Mouse (Mus musculus): ENCODE measurements around the gene Svep1. TPM values are rescaled to one million over a fixed set of nuclear protein-coding genes. Genes with fewer than 3 reads are reported as not detected.

Svep1 gene
- total and polyA plus RNA-seq, 3 experiments: 0.38 TPM; not detected in 2

DNA sequence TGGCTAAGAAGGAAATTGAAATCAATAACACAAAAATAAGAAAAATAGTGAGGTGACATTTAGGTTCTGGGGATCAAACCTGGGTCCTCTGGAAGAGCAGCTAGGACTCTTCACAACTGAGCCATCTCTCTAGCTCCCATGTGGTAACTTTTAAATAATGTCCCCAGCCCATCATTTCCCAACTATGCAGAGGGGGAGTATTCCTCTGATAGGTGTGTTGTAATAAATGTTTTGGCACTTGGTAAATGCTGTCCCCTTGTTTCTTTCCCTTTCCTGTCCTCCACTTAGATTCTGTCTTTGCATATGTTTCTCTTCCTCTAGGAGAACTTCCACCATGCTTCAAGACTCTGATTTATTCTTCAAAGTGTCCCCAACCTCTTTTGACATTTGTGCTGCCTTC, 58.1 kb downstream of the Svep1 start:
- Histone ChIP-seq H3K4me3 (ENCODE audit: low read depth, low read length) (no peak overlapping the region), H3K36me3 (replicated peaks) (no peaks in the 10 kb centered on the region), H3K4me1 (ENCODE audit: insufficient read depth, low read depth, low read length) (no peaks in the 10 kb centered on the region), H3K27me3 (ENCODE audit: insufficient read depth, low read length) (no peaks in the 10 kb centered on the region), H3K9me3 (replicated peaks) (peaks cover 21% of the 10 kb centered on the region)
- TF ChIP-seq GATA2 (IDR thresholded peaks at IDR 0.05; ENCODE audit: borderline replicate concordance, low read depth, low read length) (no peak), POLR2AphosphoS5 (IDR thresholded peaks at IDR 0.05; ENCODE audit: insufficient replicate concordance, low read depth, low read length) (no peak), CTCF (IDR thresholded peaks at IDR 0.05; ENCODE audit: low read depth, low read length) (no peak)
- ATAC-seq (ENCODE audit: extremely low read depth, insufficient number of reproducible peaks, low FRiP score, poor library complexity, severe bottlenecking) (no peak), DNase-seq (ENCODE audit: low spot score) (no peak)

DNA sequence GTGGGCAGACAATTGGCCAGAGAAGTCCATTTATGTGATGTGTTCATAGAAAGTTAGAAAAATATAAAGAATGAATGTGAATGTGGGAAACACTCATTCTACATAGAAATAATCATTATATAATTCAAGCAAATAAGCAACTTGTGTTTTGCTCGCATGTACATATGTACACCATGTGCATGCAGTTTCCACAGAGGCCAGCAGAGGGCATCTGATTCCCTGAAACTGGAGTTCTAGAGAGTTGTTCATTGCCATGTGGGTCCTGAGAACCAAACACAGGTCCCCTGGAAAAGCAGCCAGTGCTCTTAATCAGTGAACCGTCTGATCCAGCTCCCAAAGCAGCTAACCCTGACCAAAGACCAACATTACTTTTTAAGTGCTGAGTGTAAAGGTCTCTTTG, 60.0 kb downstream of the Svep1 start:
- Histone ChIP-seq H3K27me3 (ENCODE audit: insufficient read depth, low read length) (no peaks in the 10 kb centered on the region), H3K36me3 (replicated peaks) (no peaks in the 10 kb centered on the region), H3K4me3 (ENCODE audit: low read depth, low read length) (no peak overlapping the region), H3K4me1 (ENCODE audit: insufficient read depth, low read depth, low read length) (no peaks in the 10 kb centered on the region), H3K9me3 (replicated peaks) (peaks cover 22% of the 10 kb centered on the region)
- TF ChIP-seq GATA1 (IDR thresholded peaks at IDR 0.05; ENCODE audit: borderline replicate concordance, low read length): no peak
- no peak for TF ChIP-seq TAL1 (conservative IDR thresholded peaks at IDR 0.05; ENCODE audit: low read depth, low read length)
- no peak for TF ChIP-seq GATA2 (IDR thresholded peaks at IDR 0.05; ENCODE audit: borderline replicate concordance, low read depth, low read length)
- no peak for TF ChIP-seq POLR2AphosphoS5 (IDR thresholded peaks at IDR 0.05; ENCODE audit: insufficient replicate concordance, low read depth, low read length)
- TF ChIP-seq CTCF (IDR thresholded peaks at IDR 0.05; ENCODE audit: low read depth, low read length): no peak
- no peak for ATAC-seq (ENCODE audit: extremely low read depth, insufficient number of reproducible peaks, low FRiP score, poor library complexity, severe bottlenecking)
- DNase-seq (ENCODE audit: low spot score): no peak

DNA sequence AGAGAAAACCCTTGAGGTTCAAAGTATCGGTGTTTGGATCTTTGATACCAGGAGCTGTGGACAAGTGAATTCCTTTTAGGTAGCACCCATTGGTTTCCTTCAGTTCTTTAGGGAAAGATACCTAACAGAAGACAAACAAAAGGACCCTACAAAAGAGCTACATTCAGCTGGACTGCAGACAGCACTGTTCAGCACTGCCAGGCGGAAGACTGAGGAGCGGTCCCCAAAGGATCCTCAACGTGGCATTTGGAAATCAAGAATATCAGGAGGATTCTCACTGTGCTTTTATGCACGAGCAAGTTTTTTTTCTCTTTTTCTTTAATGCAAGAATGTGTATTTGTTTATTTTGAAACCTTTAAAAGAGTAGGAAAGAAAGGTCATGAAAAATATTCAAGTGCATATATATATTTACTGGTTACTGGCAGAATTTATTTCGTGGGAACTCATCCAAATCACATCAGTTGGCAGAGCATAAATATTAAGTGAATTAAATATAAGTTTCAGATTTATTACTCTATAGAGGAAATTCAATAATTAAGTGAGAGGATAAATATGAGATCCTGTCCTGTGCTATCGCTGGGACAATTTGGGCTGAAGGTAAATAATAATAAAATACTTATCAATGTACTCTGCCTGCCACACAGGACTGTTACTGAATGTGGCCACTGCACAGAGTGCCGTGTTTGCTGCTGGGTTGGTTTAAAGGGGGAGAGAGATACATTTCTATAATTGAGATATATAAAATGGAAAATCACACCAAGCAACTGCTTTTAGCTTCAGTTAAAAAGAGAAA, 66.7 kb downstream of the Svep1 start:
- Histone ChIP-seq H3K4me3 (ENCODE audit: low read depth, low read length) (no peak overlapping the region), H3K9me3 (replicated peaks) (peaks cover 21% of the 10 kb centered on the region), H3K4me1 (ENCODE audit: insufficient read depth, low read depth, low read length) (no peaks in the 10 kb centered on the region), H3K27me3 (ENCODE audit: insufficient read depth, low read length) (no peaks in the 10 kb centered on the region), H3K36me3 (replicated peaks) (no peaks in the 10 kb centered on the region)
- ATAC-seq (ENCODE audit: extremely low read depth, insufficient number of reproducible peaks, low FRiP score, poor library complexity, severe bottlenecking): no peak
- DNase-seq (ENCODE audit: low spot score): no peak
- no peak for TF ChIP-seq POLR2AphosphoS5 (IDR thresholded peaks at IDR 0.05; ENCODE audit: insufficient replicate concordance, low read depth, low read length)
- TF ChIP-seq GATA2 (IDR thresholded peaks at IDR 0.05; ENCODE audit: borderline replicate concordance, low read depth, low read length): no peak
- TF ChIP-seq TAL1 (conservative IDR thresholded peaks at IDR 0.05; ENCODE audit: low read depth, low read length): no peak
- TF ChIP-seq CTCF (IDR thresholded peaks at IDR 0.05; ENCODE audit: low read depth, low read length): no peak
- no peak for TF ChIP-seq GATA1 (IDR thresholded peaks at IDR 0.05; ENCODE audit: borderline replicate concordance, low read length)

DNA sequence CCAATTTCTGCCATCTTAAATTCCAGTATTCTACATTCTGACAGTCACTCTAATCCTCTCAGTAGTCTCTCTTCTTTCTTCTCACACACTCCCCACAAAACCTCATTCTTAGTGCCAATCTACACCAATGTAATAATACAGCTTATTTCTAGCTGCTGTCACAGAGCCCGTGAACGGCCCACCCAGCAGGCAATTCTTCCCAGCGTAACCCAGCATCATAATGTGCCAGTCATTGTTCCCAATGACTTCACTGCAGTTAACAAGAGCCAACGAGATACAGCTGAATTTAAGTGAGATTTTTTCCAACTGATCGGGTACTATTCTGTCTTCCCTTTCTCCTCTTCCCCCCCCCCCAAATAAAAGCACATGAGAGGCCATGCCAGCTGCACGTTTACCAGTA, 67.4 kb downstream of the Svep1 start:
- H3K36me3 ChIP-seq (replicated peaks): no peaks in the 10 kb centered on the region
- no peaks in the 10 kb centered on the region for H3K27me3 ChIP-seq (ENCODE audit: insufficient read depth, low read length)
- no peak for TF ChIP-seq POLR2AphosphoS5 (IDR thresholded peaks at IDR 0.05; ENCODE audit: insufficient replicate concordance, low read depth, low read length)
- TF ChIP-seq GATA1 (IDR thresholded peaks at IDR 0.05; ENCODE audit: borderline replicate concordance, low read length): no peak
- no peak for TF ChIP-seq CTCF (IDR thresholded peaks at IDR 0.05; ENCODE audit: low read depth, low read length)
- no peak for TF ChIP-seq TAL1 (conservative IDR thresholded peaks at IDR 0.05; ENCODE audit: low read depth, low read length)
- no peak for TF ChIP-seq GATA2 (IDR thresholded peaks at IDR 0.05; ENCODE audit: borderline replicate concordance, low read depth, low read length)
- no peak for DNase-seq (ENCODE audit: low spot score)
- H3K9me3 ChIP-seq (replicated peaks): peaks cover 19% of the 10 kb centered on the region
- no peak overlapping the region for H3K4me3 ChIP-seq (ENCODE audit: low read depth, low read length)
- no peak for ATAC-seq (ENCODE audit: extremely low read depth, insufficient number of reproducible peaks, low FRiP score, poor library complexity, severe bottlenecking)
- no peaks in the 10 kb centered on the region for H3K4me1 ChIP-seq (ENCODE audit: insufficient read depth, low read depth, low read length)

DNA sequence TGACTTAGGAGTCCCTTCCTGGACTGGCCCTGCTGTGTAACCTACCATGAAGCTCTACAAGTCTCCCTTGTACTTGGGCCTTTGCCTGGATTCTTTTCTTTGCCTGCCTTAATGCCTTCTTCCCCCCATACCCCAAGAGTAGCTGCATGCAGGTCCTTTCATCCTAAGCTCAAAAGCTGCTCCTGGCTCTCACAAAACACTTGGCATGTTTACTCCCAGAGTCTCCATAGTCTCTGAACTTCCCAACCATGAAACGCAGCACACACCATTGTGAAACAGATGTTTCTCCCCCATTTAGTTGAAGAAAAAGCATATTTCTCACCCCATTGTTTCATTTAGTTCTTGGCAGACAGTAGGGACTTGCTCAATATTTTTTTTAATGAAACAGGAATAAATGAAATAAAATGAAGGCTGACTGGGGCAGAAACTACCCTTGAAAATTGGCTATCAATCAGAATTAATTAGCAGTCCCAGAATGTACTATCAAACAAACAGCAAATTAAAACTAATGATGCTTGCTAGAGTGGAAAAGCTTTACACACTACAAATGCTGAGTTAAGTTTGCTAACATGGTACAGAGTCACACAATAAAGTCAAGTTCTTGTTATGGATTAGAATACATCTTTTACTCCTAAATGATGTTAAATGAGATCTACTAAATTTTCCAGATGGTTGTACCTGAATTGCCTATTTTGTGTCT, 72.9 kb downstream of the Svep1 start:
- H3K36me3 ChIP-seq (replicated peaks): no peaks in the 10 kb centered on the region
- no peaks in the 10 kb centered on the region for H3K27me3 ChIP-seq (ENCODE audit: insufficient read depth, low read length)
- peaks cover 21% of the 10 kb centered on the region for H3K9me3 ChIP-seq (replicated peaks)
- no peak for DNase-seq (ENCODE audit: low spot score)
- no peak for ATAC-seq (ENCODE audit: extremely low read depth, insufficient number of reproducible peaks, low FRiP score, poor library complexity, severe bottlenecking)
- no peak overlapping the region for H3K4me3 ChIP-seq (ENCODE audit: low read depth, low read length)
- no peaks in the 10 kb centered on the region for H3K4me1 ChIP-seq (ENCODE audit: insufficient read depth, low read depth, low read length)
- TF ChIP-seq GATA1 (IDR thresholded peaks at IDR 0.05; ENCODE audit: borderline replicate concordance, low read length): no peak
- TF ChIP-seq TAL1 (conservative IDR thresholded peaks at IDR 0.05; ENCODE audit: low read depth, low read length): no peak
- no peak for TF ChIP-seq GATA2 (IDR thresholded peaks at IDR 0.05; ENCODE audit: borderline replicate concordance, low read depth, low read length)

DNA sequence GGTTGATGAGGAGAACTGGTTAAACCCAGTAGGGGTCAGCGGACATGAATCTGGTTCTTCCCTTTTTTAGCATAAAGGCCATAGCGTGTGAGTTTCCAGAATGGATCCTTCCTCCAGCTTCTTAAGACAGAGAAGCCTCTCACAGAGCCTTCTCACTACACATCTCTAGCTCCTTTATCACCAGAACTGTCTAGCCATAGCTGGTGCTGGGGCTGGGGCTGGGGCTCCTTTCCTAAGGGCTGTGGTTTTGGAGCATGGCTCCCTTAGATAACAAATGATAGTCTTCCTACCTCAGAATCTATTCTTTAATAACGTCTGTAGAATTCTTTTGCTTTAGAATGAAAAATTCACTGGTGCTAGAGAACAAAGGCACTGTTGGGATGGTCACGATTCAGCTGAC, 76.8 kb downstream of the Svep1 start:
- Histone ChIP-seq H3K27me3 (ENCODE audit: insufficient read depth, low read length) (no peaks in the 10 kb centered on the region), H3K36me3 (replicated peaks) (no peaks in the 10 kb centered on the region), H3K4me3 (ENCODE audit: low read depth, low read length) (no peak overlapping the region), H3K9me3 (replicated peaks) (peaks cover 17% of the 10 kb centered on the region), H3K4me1 (ENCODE audit: insufficient read depth, low read depth, low read length) (no peaks in the 10 kb centered on the region)
- TF ChIP-seq CTCF (IDR thresholded peaks at IDR 0.05; ENCODE audit: low read depth, low read length) (no peak), TAL1 (conservative IDR thresholded peaks at IDR 0.05; ENCODE audit: low read depth, low read length) (no peak)
- no peak for DNase-seq (ENCODE audit: low spot score)
- no peak for ATAC-seq (ENCODE audit: extremely low read depth, insufficient number of reproducible peaks, low FRiP score, poor library complexity, severe bottlenecking)

Data from G1E (cell line).